Mouse (Mus musculus): ENCODE data around the gene Msn. TPM values are rescaled to one million over a fixed set of nuclear protein-coding genes. Genes with fewer than 3 reads are reported as not detected.

The Msn gene
- polyA plus RNA-seq, 1 experiment from 2014 or later: 113 TPM

DNA sequence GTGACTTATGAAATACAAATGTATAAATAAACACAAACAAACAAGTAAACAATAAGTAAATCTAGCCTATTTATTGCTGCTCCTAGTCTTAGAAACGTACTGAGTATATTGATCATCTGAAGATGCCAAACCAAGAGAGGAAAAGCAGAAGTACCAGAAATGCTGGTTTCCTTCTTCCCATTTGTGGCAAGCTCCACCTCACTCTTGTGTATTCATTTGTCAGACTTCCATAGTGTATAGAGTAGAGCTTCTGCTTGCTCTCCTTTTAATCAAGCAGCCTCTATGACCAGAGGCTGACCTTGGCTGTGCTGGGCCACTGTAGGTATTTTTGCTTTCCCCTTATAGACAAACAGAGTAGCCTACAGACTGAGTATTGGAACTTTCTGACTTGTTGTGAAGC, 21.5 kb downstream of the Msn start:
- no peak overlapping the region for H3K27ac ChIP-seq (replicated peaks)
- no peaks in the 10 kb centered on the region for H3K36me3 ChIP-seq
- no peak overlapping the region for H3K4me3 ChIP-seq (replicated peaks)
- no peaks in the 10 kb centered on the region for H3K27me3 ChIP-seq
- H3K4me2 ChIP-seq (replicated peaks): no peak overlapping the region
- no peak for ATAC-seq (ENCODE audit: insufficient number of reproducible peaks, low FRiP score, low TSS enrichment, low read depth)
- H3K4me1 ChIP-seq: no peaks in the 10 kb centered on the region
- H3K9ac ChIP-seq: no peak overlapping the region
- H3K9me3 ChIP-seq (replicated peaks): no peaks in the 10 kb centered on the region
- WGBS: 70% methylated on average over 1 of the region's 1 CpGs

GRCm38 (mm10) chrX:96119997-96120396, 24.2 kb downstream of the Msn start:
- Histone ChIP-seq H3K4me3 (replicated peaks) (no peak overlapping the region), H3K9me3 (replicated peaks) (no peaks in the 10 kb centered on the region), H3K27ac (replicated peaks) (no peak overlapping the region), H3K27me3 (no peaks in the 10 kb centered on the region), H3K9ac (no peak overlapping the region), H3K36me3 (no peaks in the 10 kb centered on the region), H3K4me2 (replicated peaks) (no peak overlapping the region), H3K4me1 (no peaks in the 10 kb centered on the region)
- no peak for ATAC-seq (ENCODE audit: insufficient number of reproducible peaks, low FRiP score, low TSS enrichment, low read depth)
- WGBS: 62% methylated on average over 2 of the region's 2 CpGs

- no peak overlapping the region for H3K27ac ChIP-seq (replicated peaks)
- no peaks in the 10 kb centered on the region for H3K9me3 ChIP-seq (replicated peaks)
- H3K4me2 ChIP-seq (replicated peaks): no peak overlapping the region
- ATAC-seq (ENCODE audit: insufficient number of reproducible peaks, low FRiP score, low TSS enrichment, low read depth): no peak
- no peak overlapping the region for H3K4me3 ChIP-seq (replicated peaks)
- H3K9ac ChIP-seq: no peak overlapping the region
- 85% methylated on average over 1 of the region's 1 CpGs for WGBS
- no peaks in the 10 kb centered on the region for H3K36me3 ChIP-seq
- no peaks in the 10 kb centered on the region for H3K27me3 ChIP-seq
- H3K4me1 ChIP-seq: no peaks in the 10 kb centered on the region
Observed at GRCm38 (mm10) chrX:96121912-96122311, 26.1 kb downstream of the Msn start.

GRCm38 (mm10) chrX:96126803-96127202, 31.0 kb downstream of the Msn start:
- WGBS: 74% methylated on average over 3 of the region's 3 CpGs
- no peak for ATAC-seq (ENCODE audit: insufficient number of reproducible peaks, low FRiP score, low TSS enrichment, low read depth)

DNA sequence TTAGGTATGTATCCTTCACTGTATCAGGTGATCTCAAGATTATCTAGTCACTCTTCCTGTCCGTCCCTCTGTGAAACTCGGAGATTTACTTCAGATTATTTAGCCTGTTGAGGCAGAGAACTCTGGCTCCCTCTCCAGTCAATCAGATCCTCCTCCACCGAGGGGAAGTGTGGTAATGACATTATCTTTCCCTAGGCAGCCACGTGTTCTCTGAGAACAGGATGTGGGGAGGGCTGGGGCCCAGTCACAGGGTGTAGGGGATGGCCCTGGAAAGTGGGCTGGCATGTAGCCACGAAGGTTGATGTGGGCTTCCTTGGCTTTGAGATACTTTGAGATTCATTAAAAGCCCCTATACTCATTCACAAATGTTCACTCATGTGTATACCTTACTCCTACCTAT, 34.3 kb downstream of the Msn start:
- H3K9ac ChIP-seq: no peak overlapping the region
- no peak overlapping the region for H3K27ac ChIP-seq (replicated peaks)
- no peaks in the 10 kb centered on the region for H3K36me3 ChIP-seq
- H3K9me3 ChIP-seq (replicated peaks): no peaks in the 10 kb centered on the region
- no peak overlapping the region for H3K4me3 ChIP-seq (replicated peaks)
- H3K4me2 ChIP-seq (replicated peaks): no peak overlapping the region
- 34% methylated on average over 5 of the region's 5 CpGs for WGBS
- peak; percentile 43; the same call in 1 of the 2 replicates for ATAC-seq (ENCODE audit: insufficient number of reproducible peaks, low FRiP score, low TSS enrichment, low read depth)
- H3K27me3 ChIP-seq: no peaks in the 10 kb centered on the region; the same call in none of the 2 replicates
- no peaks in the 10 kb centered on the region for H3K4me1 ChIP-seq

More at GRCm38 (mm10) chrX:96126803-96127202, 31.0 kb downstream of the Msn start:
- no peaks in the 10 kb centered on the region for H3K4me1 ChIP-seq
- no peak overlapping the region for H3K4me2 ChIP-seq (replicated peaks)
- no peak overlapping the region for H3K27ac ChIP-seq (replicated peaks)
- H3K4me3 ChIP-seq (replicated peaks): no peak overlapping the region
- H3K27me3 ChIP-seq: no peaks in the 10 kb centered on the region; the same call in 1 of the 2 replicates
- H3K36me3 ChIP-seq: no peaks in the 10 kb centered on the region
- H3K9ac ChIP-seq: no peak overlapping the region
- H3K9me3 ChIP-seq (replicated peaks): no peaks in the 10 kb centered on the region

- WGBS: 53% methylated on average over 6 of the region's 6 CpGs
- H3K9ac ChIP-seq: no peak overlapping the region
- H3K27ac ChIP-seq (replicated peaks): no peak overlapping the region
- H3K4me3 ChIP-seq (replicated peaks): no peak overlapping the region
- no peak for ATAC-seq (ENCODE audit: insufficient number of reproducible peaks, low FRiP score, low TSS enrichment, low read depth)
- H3K27me3 ChIP-seq: no peaks in the 10 kb centered on the region; the same call in none of the 2 replicates
- no peaks in the 10 kb centered on the region for H3K9me3 ChIP-seq (replicated peaks)
- no peaks in the 10 kb centered on the region for H3K36me3 ChIP-seq
- no peaks in the 10 kb centered on the region for H3K4me1 ChIP-seq
- no peak overlapping the region for H3K4me2 ChIP-seq (replicated peaks)
Observed at GRCm38 (mm10) chrX:96130663-96131062, 34.8 kb downstream of the Msn start.

DNA sequence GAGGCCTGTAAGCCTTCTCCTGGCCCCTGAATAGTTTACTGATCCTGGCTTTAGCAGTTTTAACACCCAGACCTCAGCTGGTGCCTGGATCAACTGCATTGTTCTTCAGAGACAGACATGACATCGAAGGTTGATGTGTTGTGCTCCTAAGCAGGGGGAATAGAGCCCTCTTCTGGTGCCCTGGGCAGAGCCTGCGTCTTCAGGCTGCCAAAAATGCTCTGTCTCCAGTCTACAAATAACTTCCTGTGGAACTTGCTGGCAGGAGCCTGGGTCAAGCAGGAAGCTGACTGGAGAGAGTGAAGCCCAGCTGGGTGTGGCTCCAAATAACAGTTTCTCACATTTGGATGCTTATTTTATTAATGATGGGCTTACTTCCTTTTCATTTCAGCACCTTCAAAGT, 37.4 kb downstream of the Msn start:
- H3K27ac ChIP-seq (replicated peaks): no peak overlapping the region

DNA sequence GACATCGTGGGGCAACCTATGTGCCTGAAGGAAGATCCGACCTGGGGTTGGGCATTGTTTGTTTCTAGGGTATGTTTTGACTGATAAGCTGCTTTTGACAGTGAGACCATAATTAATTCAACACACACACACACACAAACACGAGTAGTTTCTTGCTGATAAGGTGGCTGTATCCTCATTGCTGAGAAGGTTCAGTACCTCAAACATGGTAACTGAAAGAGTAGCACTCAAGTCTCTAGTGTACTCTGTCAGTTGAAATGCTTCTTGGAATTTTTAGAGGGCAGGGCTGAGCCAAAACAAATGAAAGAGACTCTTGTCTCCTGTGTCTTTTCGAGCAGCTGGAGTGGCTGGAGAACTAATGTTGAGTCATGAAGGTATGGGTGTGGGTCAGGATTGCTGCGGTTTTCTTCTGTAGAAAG, 38.4 kb downstream of the Msn start:
- no peaks in the 10 kb centered on the region; the same call in 1 of the 2 replicates for H3K27me3 ChIP-seq
- H3K9ac ChIP-seq: no peak overlapping the region
- H3K9me3 ChIP-seq (replicated peaks): no peaks in the 10 kb centered on the region
- no peaks in the 10 kb centered on the region for H3K36me3 ChIP-seq
- WGBS: 58% methylated on average over 5 of the region's 5 CpGs
- no peak overlapping the region for H3K27ac ChIP-seq (replicated peaks)
- no peak overlapping the region for H3K4me2 ChIP-seq (replicated peaks)
- no peaks in the 10 kb centered on the region for H3K4me1 ChIP-seq
- ATAC-seq (ENCODE audit: insufficient number of reproducible peaks, low FRiP score, low TSS enrichment, low read depth): no peak
- H3K4me3 ChIP-seq (replicated peaks): no peak overlapping the region

More for the DNA sequence above, 37.4 kb downstream of the Msn start:
- Histone ChIP-seq H3K4me3 (replicated peaks) (no peak overlapping the region), H3K4me2 (replicated peaks) (no peak overlapping the region), H3K9me3 (replicated peaks) (no peaks in the 10 kb centered on the region), H3K27me3 (no peaks in the 10 kb centered on the region; the same call in none of the 2 replicates), H3K36me3 (no peaks in the 10 kb centered on the region), H3K4me1 (no peaks in the 10 kb centered on the region), H3K9ac (no peak overlapping the region)
- 47% methylated on average over 2 of the region's 2 CpGs for WGBS
- no peak for ATAC-seq (ENCODE audit: insufficient number of reproducible peaks, low FRiP score, low TSS enrichment, low read depth)

DNA sequence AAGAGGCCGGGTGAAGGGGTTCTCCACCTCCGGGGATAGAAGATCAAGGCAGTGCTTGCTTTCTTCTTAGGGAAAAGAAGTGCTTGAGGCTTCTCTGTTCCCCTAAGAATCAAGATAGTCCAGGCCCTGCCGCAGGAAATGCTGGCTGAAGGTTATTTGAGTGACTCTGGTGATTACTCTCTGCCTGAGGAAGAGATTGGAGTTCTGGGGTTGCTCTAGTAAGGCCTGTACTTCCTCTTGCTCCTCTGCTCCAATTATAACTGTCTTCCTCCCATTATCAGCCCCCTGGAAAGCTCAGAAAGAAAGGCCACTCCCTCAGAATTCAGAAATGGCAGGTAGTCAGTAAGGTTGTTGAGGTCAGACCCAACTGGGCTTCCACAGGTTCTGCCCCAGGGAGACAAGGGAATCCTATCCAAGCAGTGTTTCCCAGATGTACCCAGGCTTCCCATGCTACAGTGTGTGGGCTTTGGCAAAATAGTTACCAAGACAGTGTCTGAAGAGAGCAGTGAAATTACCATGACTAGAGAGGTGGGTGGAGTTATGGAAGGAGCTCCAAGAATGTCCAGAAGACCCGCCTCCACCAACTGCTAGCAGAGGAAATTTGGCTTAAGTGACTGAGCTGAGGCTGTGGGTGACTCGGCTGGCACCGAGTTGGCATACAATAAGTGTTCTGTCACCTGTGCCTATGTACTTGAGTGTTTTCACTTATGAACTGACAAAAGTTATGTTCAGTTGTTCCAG, 39.2 kb downstream of the Msn start:
- WGBS: 62% methylated on average over 6 of the region's 6 CpGs
- Histone ChIP-seq H3K4me1 (no peaks in the 10 kb centered on the region), H3K9ac (no peak overlapping the region), H3K36me3 (no peaks in the 10 kb centered on the region), H3K9me3 (replicated peaks) (no peaks in the 10 kb centered on the region), H3K27me3 (no peaks in the 10 kb centered on the region; the same call in 1 of the 2 replicates), H3K4me2 (replicated peaks) (no peak overlapping the region), H3K27ac (replicated peaks) (no peak overlapping the region), H3K4me3 (replicated peaks) (no peak overlapping the region)
- peak; percentile 47; the same call in 1 of the 2 replicates for ATAC-seq (ENCODE audit: insufficient number of reproducible peaks, low FRiP score, low TSS enrichment, low read depth)

DNA sequence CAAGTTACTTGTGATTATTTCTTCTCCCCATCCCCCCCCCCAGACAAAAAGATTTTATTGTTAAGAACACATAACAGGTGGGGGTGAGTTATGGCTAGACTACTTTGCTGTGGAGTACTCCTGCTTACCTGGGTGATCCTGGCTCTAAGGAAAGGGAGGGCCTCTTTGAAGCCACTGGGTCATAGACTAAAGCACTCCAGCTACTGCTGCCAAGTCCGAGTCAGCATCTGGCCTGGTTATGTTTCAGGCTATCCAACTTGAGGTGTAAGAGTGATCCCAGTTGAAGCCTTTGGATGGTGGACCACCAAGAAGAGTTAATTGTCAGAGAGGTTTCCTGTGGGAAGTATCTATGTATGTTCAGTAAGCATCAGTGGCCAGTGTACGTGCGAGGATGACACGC, 39.7 kb downstream of the Msn start:
- H3K36me3 ChIP-seq: no peaks in the 10 kb centered on the region
- H3K4me1 ChIP-seq: no peaks in the 10 kb centered on the region
- no peak overlapping the region for H3K27ac ChIP-seq (replicated peaks)
- no peak overlapping the region for H3K9ac ChIP-seq
- ATAC-seq (ENCODE audit: insufficient number of reproducible peaks, low FRiP score, low TSS enrichment, low read depth): no peak
- H3K4me2 ChIP-seq (replicated peaks): no peak overlapping the region
- no peak overlapping the region for H3K4me3 ChIP-seq (replicated peaks)
- H3K27me3 ChIP-seq: no peaks in the 10 kb centered on the region; the same call in 1 of the 2 replicates
- no peaks in the 10 kb centered on the region for H3K9me3 ChIP-seq (replicated peaks)
- 80% methylated on average over 4 of the region's 4 CpGs for WGBS

GRCm38 (mm10) chrX:96139262-96139661, 43.4 kb downstream of the Msn start:
- Histone ChIP-seq H3K4me2 (replicated peaks) (no peak overlapping the region), H3K4me1 (no peaks in the 10 kb centered on the region), H3K27ac (replicated peaks) (no peak overlapping the region), H3K27me3 (no peaks in the 10 kb centered on the region), H3K9ac (no peak overlapping the region), H3K4me3 (replicated peaks) (no peak overlapping the region), H3K36me3 (no peaks in the 10 kb centered on the region), H3K9me3 (replicated peaks) (no peaks in the 10 kb centered on the region)
- WGBS: 75% methylated on average over 2 of the region's 2 CpGs
- ATAC-seq (ENCODE audit: insufficient number of reproducible peaks, low FRiP score, low TSS enrichment, low read depth): no peak

DNA sequence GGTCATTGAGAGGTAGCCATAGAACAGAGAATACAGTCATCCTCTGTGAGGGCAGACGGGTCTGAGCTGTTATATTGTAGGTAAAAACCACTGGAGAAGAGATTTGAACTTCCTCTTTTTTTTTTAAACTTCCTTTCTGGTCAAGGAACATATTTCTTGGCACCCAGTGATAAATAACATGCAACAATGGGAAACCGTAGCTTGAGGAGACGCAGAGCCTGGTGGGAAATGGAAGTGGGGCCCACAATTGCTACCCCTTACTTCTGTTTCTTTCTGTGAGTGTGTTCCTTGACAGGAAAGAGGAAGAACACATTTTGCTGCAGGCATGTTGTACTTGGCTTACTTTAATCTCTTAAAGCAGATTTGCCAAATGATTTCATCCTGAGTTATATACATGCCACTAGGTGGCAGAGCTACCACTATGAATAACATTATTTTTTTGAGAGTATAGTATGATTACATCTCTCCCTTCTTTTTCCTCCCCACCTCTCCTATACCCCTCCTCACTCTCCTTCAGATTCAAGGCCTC, 49.2 kb downstream of the Msn start:
- no peak overlapping the region for H3K4me3 ChIP-seq (replicated peaks)
- no peaks in the 10 kb centered on the region for H3K9me3 ChIP-seq (replicated peaks)
- H3K9ac ChIP-seq: no peak overlapping the region
- no peaks in the 10 kb centered on the region for H3K36me3 ChIP-seq
- ATAC-seq (ENCODE audit: insufficient number of reproducible peaks, low FRiP score, low TSS enrichment, low read depth): no peak
- WGBS: 69% methylated on average over 3 of the region's 3 CpGs
- H3K27me3 ChIP-seq: no peaks in the 10 kb centered on the region
- H3K27ac ChIP-seq (replicated peaks): no peak overlapping the region
- no peak overlapping the region for H3K4me2 ChIP-seq (replicated peaks)
- H3K4me1 ChIP-seq: no peaks in the 10 kb centered on the region
